Mouse (Mus musculus) layer of hippocampus, adult 9-10 months (tissue): ENCODE results near the gene Pik3c2a.

Experiments used
- DNase-seq: peaks from one replicate; pipeline ENCODE4 v3.0.0; 2022; ENCODE audit warnings: low spot score

Gene Pik3c2a

GRCm38 (mm10) chr7:116443004-116443696 lies at the start of gene Pik3c2a:
Gene Pik3c2a, minus strand, starts transcription at chr7:116443449.
- DNase-seq, result peak; percentile 86

GRCm38 (mm10) chr7:116491113-116491512 lies 47.9 kb upstream of the Pik3c2a start:
- DNase-seq, result no peak

- DNase-seq, result no peak
Observed at GRCm38 (mm10) chr7:116485062-116485601, 41.9 kb upstream of the Pik3c2a start.

GRCm38 (mm10) chr7:116484213-116484612 lies 41.0 kb upstream of the Pik3c2a start:
- DNase-seq, result no peak

- no peak for DNase-seq
Observed at GRCm38 (mm10) chr7:116483782-116484181, 40.5 kb upstream of the Pik3c2a start.

- DNase-seq, result no peak
Observed at GRCm38 (mm10) chr7:116483106-116483505, 39.9 kb upstream of the Pik3c2a start.

GRCm38 (mm10) chr7:116476264-116476663 lies 33.0 kb upstream of the Pik3c2a start:
- DNase-seq, result no peak

GRCm38 (mm10) chr7:116475836-116476235 lies 32.6 kb upstream of the Pik3c2a start:
- DNase-seq, result no peak

GRCm38 (mm10) chr7:116462114-116462513 lies 18.9 kb upstream of the Pik3c2a start:
- no peak for DNase-seq

GRCm38 (mm10) chr7:116458985-116459441 lies 15.8 kb upstream of the Pik3c2a start:
- no peak for DNase-seq

- no peak for DNase-seq
Observed at GRCm38 (mm10) chr7:116457391-116457790, 14.1 kb upstream of the Pik3c2a start.

GRCm38 (mm10) chr7:116456964-116457363 lies 13.7 kb upstream of the Pik3c2a start:
- no peak for DNase-seq

GRCm38 (mm10) chr7:116446645-116447044 lies 3.4 kb upstream of the Pik3c2a start:
- DNase-seq, result no peak

GRCm38 (mm10) chr7:116444326-116444809 lies 1.1 kb upstream of the Pik3c2a start:
- no peak for DNase-seq

- DNase-seq, result peak; percentile 13
Observed at GRCm38 (mm10) chr7:116443697-116444325, 562 bp upstream of the Pik3c2a start.

- no peak for DNase-seq
Observed at GRCm38 (mm10) chr7:116442226-116442625, 1.0 kb downstream of the Pik3c2a start.

- DNase-seq, result no peak
Observed at GRCm38 (mm10) chr7:116441346-116441745, 1.9 kb downstream of the Pik3c2a start.

- DNase-seq, result no peak
Observed at GRCm38 (mm10) chr7:116431661-116432060, 11.6 kb downstream of the Pik3c2a start.

GRCm38 (mm10) chr7:116430926-116431325 lies 12.3 kb downstream of the Pik3c2a start:
- DNase-seq, result no peak

GRCm38 (mm10) chr7:116427206-116427605 lies 16.0 kb downstream of the Pik3c2a start:
- DNase-seq, result no peak

GRCm38 (mm10) chr7:116425771-116426170 lies 17.5 kb downstream of the Pik3c2a start:
- DNase-seq, result no peak

- no peak for DNase-seq
Observed at GRCm38 (mm10) chr7:116421081-116421480, 22.2 kb downstream of the Pik3c2a start.

- DNase-seq, result no peak
Observed at GRCm38 (mm10) chr7:116409438-116409837, 33.8 kb downstream of the Pik3c2a start.
